Mouse (Mus musculus) naive thymus-derived CD4-positive, alpha-beta T cell, adult 2 months (primary cell): ENCODE results near the gene Ttll1.
"Not testable (repeated sequence)": the region's sequence is repeated elsewhere in the genome, so short reads cannot be mapped to it uniquely, and the experiment has no call there.

Source experiments
- DNase-seq: peaks from one replicate; pipeline ENCODE4 v3.0.0-alpha.2; 2011; ENCODE audit warnings: low read depth

The Ttll1 gene

GRCm38 (mm10) chr15:83483482-83483881 is 27.2 kb downstream of the Ttll1 start:
- DNase-seq = peak; percentile 56

GRCm38 (mm10) chr15:83482645-83483224 is 28.0 kb downstream of the Ttll1 start:
- no peak for DNase-seq

DNA sequence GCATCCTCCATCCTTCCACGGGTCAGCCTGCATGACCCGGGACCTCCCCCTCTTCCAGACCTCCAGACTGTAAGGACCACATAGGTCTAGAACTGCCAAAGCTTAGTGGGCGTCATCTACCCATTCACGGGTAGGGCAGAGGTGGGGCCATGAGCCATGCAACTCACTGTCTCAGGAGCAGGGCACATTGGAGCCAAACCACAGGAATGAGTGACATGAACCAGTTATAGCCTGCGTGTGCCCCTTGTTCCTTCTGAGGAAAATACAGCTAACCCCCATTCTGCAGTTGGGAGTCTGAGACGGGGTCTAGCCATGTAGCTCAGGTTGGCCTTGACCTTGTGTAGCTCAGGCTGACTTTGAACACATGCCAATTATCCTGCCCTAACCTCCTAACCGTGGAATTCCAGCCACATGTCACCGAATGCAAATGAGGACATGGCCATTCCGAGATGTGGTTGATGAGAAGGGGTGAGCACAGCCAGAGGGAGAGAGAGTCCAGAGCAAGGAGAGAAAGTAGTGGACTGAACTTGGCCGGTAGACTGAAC is 29.4 kb downstream of the Ttll1 start:
- no peak for DNase-seq

- no peak for DNase-seq
Measured at GRCm38 (mm10) chr15:83479818-83480217, 30.9 kb downstream of the Ttll1 start.

DNA sequence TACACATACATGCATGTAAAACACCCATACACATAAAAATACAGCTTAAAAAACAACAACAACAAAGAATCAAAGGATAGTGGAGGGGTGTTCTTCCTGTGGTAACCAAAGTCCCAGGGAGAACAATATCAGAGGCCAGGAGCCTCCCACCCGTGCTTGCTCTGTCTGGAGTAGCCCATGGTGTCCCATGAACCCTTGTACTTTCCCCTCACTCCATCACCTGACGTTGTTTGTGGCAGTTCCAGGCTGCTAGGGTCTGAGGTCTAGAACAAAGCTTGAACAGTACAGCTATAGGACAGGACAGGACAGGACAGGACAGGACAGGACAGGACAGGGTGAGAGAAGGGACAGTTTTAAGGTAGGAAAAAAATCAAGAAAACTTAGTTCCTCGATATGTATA is 32.6 kb downstream of the Ttll1 start:
- no peak for DNase-seq

DNA sequence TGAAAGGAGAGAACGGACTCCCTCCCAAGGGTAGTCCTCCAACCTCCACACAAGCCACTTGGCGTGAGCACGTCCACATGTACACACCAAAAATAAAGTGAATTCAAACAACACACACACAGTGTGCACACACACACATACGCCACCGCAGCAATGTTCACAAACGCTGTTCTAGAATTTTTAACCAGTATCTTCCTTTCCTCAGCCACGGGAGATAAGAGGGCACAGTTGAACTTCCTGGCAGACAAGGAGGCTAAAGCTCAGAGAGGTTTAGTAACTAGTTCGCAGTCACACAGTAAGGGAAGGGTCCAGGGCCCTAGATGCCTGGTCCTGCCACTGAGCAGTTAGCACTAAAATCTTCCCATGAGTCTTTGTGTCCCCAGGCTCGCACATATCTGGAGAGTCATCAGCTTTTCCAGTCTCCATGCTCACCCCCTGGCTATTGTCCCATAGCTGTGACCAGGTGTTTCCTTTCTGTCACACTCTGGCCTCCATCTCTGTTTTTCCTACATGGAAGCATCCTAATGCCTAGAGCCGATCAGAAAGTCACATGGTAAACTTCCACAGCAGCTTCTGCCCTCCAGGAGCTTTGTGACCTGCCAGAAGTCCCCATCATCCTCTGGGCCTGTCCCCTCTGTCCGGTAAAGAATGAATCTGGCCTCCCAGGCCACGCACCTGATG is 34.0 kb downstream of the Ttll1 start:
- DNase-seq = no peak

DNA sequence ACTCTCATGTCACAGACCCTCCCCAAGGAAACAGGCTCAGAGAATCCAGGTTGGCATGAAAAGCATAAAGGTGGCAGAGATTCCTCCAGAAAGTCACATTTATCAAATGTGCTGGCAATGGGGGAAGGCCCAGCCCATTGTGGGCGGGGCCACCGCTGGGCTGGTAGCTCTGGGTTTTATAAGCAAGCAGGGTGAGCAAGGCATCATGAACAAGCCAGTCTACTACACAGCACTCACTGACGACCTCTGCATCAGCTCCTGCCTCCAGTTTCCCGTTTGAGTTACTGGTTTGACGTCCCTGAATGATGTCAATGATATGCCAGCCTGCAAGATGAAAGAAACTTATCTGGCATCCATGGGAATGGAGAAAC is 36.2 kb downstream of the Ttll1 start:
- peak; percentile 55 for DNase-seq

- DNase-seq = peak; percentile 84
Measured at GRCm38 (mm10) chr15:83473832-83474465, 36.7 kb downstream of the Ttll1 start.

DNA sequence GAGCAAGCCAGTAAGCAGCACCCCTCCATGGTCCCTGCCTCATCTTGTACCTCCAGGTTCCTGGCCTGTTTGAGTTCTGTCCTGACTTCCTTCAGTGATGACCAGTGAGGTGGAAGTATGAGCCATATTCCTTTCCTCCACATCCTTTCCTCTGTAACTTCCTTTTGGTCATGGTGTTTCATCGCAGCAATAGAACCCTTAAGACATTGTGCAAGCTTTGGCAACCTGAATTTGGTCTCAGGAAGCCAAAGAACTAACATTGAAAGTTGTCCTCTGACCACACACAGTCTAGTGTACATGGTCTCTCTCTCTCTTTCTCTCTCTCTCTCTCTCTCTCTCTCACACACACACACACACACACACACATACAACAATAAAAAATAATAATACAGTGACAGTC is 37.4 kb downstream of the Ttll1 start:
- DNase-seq = no peak

DNA sequence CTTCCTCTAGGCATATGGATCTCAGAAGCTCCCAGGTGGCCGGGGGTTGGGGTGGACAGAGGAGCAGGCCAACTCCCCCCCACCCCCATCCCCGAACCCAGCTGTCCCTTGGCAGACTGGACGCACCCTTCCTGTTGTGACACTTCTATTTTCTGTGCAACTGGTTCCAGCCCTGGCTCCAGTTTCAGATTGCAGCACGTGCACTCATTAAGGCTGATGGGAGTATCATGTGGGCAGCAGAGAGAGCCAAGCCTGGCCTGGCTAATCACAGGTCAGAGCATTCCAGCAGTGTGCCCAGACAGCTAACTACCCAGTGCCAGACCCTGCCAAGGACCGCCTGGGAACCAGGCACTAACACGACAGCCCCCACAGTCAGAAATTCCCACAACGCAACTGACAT is 39.2 kb downstream of the Ttll1 start:
- no peak for DNase-seq

- DNase-seq = no peak
Measured at GRCm38 (mm10) chr15:83470443-83470842, 40.2 kb downstream of the Ttll1 start.

GRCm38 (mm10) chr15:83469279-83469821 is 41.3 kb downstream of the Ttll1 start:
- DNase-seq = no peak

DNA sequence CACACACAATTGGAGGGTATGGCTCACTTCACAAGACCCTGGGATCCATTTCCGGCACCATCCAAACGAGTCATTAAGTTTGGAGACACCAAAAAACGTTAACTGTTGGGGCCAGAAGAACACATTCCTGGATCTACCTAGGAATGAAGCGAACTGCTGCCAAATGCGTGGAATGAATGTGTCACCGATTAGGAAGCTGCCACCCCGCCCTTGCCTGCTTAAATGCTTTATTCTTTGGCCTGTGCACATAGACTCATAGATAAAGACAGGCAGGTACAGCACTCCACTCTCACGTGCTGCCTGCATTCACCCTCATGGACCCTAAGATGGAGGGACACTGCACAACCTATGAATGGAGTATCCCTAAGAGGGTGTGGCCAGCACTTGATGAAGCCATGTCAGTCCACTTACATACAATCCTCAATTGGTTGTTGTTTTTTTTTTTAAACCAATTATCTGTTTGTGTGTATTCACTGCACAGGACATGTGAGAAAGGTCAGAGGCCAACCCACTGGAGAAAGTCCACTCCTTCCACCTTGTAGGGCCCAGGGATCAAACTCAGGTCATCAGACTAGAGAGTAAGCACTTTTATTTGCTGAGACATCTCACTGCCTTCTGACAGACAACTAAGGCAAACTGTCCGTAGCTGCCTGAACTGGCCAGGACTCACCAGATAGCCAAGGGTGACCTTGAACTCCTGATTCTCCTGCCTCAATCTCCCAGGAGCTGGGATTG is 43.3 kb downstream of the Ttll1 start:
- no peak for DNase-seq

DNA sequence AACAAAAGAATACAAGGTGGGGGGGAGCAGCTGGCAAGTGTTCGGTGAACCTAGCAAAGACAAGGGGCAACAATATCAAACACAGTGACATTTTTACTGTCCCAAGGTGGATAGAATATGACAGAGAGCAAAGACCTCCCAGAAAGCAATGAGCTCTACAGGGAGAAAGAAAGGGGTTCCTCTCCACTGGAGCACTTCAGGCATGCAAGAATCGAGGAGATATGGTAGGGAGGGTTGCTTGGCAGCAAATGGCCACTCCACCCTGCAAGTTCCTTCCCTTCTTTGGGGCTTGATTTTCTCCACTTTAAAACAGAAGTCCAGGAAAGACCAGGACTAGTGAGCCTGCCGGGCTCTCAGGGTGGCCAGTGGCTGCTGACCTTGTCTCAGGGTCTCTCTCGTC is 44.4 kb downstream of the Ttll1 start:
- DNase-seq = no peak

DNA sequence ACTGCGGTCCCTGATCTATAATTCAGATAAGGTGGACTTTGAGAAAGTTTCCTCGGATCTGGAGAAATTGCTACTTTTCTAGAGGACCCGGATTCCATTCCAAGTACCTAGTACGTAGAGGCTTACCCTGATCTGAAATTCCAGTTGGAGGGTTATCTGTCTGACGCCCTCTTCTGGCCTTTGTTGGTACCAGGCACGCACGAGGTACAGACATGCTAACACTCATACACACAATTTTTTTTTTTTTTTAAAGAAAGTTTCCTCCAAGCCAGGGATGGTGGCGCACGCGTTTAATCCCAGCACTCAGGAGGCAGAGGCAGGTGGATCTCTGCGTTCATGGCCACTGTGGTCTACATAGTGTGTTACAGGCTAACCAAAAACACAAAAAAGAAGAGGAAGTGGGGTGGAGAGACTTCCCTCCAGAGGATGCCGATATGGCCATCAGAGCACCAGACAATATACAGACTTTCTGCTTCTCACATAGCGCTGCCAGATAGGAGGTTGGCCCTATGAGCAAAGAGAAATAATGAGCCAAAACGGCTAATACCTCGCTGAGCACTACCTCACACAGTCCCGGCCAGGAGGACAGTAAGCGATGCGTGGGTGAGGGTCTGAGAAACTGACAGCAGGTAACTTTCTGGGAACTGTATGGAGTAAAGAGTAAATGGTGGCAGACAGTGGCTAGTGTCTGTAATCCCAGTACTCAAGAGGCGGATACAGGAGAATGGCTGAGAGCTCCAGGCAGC is 45.6 kb downstream of the Ttll1 start:
- peak; percentile 67 for DNase-seq

DNA sequence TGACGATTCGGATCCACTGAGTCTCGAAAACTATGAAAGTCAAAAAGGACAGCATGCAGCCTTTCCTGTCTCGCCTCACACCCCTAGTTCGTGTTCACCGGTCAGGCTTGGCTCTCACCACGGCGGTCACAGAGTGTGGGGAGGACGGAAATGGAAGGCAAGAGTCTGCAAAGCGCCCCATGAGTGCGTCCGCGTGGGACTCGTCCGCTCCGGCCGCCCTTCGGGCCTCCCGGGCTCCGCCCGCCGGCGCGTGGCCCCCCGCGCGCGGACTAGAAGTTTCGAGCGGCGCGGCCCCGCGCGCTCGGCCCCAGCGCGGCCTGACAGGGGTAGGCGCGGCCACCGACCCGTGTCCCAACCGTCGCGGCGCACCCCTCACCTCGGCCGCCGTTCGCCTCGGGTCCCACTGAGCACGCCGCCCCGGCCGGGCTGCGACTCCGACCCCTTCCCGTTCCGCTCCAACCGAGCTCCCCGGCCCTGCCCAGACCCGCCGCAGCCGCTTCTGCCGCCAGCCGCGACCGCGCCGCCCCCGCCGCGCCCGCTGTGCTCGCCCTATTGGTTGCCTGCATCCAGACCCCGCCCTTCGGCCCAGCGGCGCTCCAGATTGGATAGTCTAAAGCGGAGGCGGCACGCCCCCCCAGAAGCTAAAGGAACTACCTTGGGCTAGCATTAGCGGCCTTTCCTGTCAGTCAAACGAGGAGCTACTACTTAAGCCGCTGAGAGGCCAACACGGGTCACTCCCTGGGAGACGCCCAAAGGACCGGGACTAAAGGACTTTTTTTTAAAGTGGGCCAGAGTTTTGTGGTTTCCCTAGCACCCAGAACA is 46.4 kb downstream of the Ttll1 start, which contains the start of gene Pacsin2:
Gene Pacsin2 (minus strand): TSS at position 524 of the 822 bp plus-strand sequence.
- DNase-seq = peak; percentile 92

DNA sequence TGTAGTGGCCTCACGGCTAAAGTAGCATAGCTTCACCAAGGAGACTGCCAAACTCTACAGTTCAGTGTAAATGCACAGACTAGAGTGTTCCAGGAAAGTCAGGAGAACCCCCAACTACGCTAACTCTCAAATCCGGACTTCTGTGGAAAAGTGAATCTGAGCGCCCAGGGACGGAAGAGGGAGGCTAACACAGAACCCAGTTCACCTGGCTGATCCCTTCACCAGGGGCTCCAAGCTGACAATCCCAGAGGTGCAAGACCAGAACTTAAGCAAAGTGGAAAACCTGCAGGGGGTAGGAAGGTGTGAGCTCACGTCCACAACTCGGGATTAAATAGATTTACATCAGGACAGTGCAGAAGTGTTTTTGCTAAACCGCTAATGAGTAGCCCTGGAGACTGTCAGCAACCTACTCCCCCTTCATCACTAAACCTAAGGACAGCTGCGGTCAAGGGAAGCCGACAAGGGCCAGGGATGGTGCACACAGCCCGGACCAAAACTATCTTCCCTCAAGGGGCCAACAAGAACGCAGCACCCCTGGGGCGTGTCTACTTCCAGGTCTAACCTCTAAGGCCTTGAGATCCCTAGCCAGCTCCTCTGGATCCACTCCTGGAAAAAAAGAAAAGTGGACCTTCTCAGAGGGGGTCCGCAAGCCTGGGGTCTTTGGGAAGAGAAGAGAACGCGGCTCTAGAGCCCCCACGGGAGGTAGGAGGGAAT is 47.2 kb downstream of the Ttll1 start:
- DNase-seq = peak; percentile 47

DNA sequence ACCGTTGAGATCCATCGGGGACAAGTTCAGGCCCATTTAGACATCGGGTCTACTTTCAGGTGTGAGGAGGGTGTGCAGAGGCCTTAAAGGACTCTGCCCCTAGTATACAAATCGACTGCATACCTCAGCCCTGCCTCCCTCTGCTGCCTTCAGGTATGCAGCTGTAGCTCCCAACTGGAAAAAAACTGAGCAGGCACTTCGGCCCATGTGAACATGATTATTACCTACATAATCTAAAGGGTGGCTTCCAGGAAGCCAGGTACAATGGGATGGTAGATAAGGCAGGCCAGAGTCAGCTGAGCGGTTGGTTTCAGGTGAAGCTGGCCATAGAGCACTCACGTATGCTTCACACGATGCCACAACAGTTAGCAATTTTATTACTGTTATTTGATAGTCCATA is 48.3 kb downstream of the Ttll1 start:
- not testable (repeated sequence) for DNase-seq

GRCm38 (mm10) chr15:83460891-83461290 is 49.8 kb downstream of the Ttll1 start:
- no peak for DNase-seq

- no peak for DNase-seq
Measured at GRCm38 (mm10) chr15:83457541-83457940, 53.2 kb downstream of the Ttll1 start.
